Mouse (Mus musculus): ENCODE data around the gene Olfr549. TPM values are rescaled to one million over a fixed set of nuclear protein-coding genes. Genes with fewer than 3 reads are reported as not detected.
A peak's percentile ranks its signal among the peaks of the same experiment; 100 is the strongest.

The Olfr549 gene
- polyA plus RNA-seq, 1 experiment from 2014 or later, result not detected

- no peaks in the 10 kb centered on the region for H3K9me3 ChIP-seq (replicated peaks)
- no peak for ATAC-seq (replicated peaks; ENCODE audit: insufficient number of reproducible peaks, insufficient read depth, low FRiP score, low read depth)
- H3K36me3 ChIP-seq, result no peaks in the 10 kb centered on the region
- H3K9ac ChIP-seq, result no peak overlapping the region
- WGBS, result 62% methylated on average over 1 of the region's 1 CpGs
- no peaks in the 10 kb centered on the region for H3K27me3 ChIP-seq
- no peak overlapping the region for H3K27ac ChIP-seq
- H3K4me2 ChIP-seq, result no peak overlapping the region
- H3K4me3 ChIP-seq, result no peak overlapping the region
- H3K4me1 ChIP-seq (replicated peaks), result no peaks in the 10 kb centered on the region
Measured at GRCm38 (mm10) chr7:102529052-102529451, 20.6 kb upstream of the Olfr549 start.

- Histone ChIP-seq H3K9me3 (replicated peaks) (no peaks in the 10 kb centered on the region), H3K27ac (no peak within 1 kb of the TSS), H3K4me1 (replicated peaks) (no peaks in the 10 kb centered on the region), H3K9ac (no peak within 1 kb of the TSS), H3K4me2 (no peak within 1 kb of the TSS), H3K4me3 (no peak within 1 kb of the TSS), H3K27me3 (no peaks in the 10 kb centered on the region), H3K36me3 (no peaks in the 10 kb centered on the region)
- WGBS, result 63% methylated on average over 1 of the region's 1 CpGs
- ATAC-seq (replicated peaks; ENCODE audit: insufficient number of reproducible peaks, insufficient read depth, low FRiP score, low read depth), result no peak
Measured at GRCm38 (mm10) chr7:102534449-102534848, 15.2 kb upstream of the Olfr549 start, which contains the start of gene Olfr547. Olfr547 (plus strand) TSS chr7:102534749.

- Histone ChIP-seq H3K4me3 (no peak within 1 kb of the TSS), H3K27ac (no peak within 1 kb of the TSS), H3K27me3 (no peaks in the 10 kb centered on the region), H3K9me3 (replicated peaks) (no peaks in the 10 kb centered on the region), H3K36me3 (no peaks in the 10 kb centered on the region), H3K4me1 (replicated peaks) (no peaks in the 10 kb centered on the region), H3K4me2 (no peak within 1 kb of the TSS), H3K9ac (no peak within 1 kb of the TSS)
- WGBS, result 80% methylated on average over 2 of the region's 2 CpGs
- no peak for ATAC-seq (replicated peaks; ENCODE audit: insufficient number of reproducible peaks, insufficient read depth, low FRiP score, low read depth)
Measured at GRCm38 (mm10) chr7:102540596-102540995, 9.1 kb upstream of the Olfr549 start, which contains the start of gene Olfr548-ps1. Olfr548-ps1 (plus strand) TSS chr7:102540896.

- Histone ChIP-seq H3K27me3 (no peaks in the 10 kb centered on the region), H3K9me3 (replicated peaks) (no peaks in the 10 kb centered on the region), H3K4me2 (no peak overlapping the region), H3K36me3 (no peaks in the 10 kb centered on the region), H3K27ac (no peak overlapping the region), H3K4me1 (replicated peaks) (no peaks in the 10 kb centered on the region), H3K9ac (no peak overlapping the region), H3K4me3 (no peak overlapping the region)
- WGBS, result 43% methylated on average over 3 of the region's 3 CpGs
- no peak for ATAC-seq (replicated peaks; ENCODE audit: insufficient number of reproducible peaks, insufficient read depth, low FRiP score, low read depth)
Measured at GRCm38 (mm10) chr7:102541251-102541650, 8.4 kb upstream of the Olfr549 start.

- no peak for ATAC-seq (replicated peaks; ENCODE audit: insufficient number of reproducible peaks, insufficient read depth, low FRiP score, low read depth)
- no peaks in the 10 kb centered on the region for H3K27me3 ChIP-seq
- H3K27ac ChIP-seq, result no peak overlapping the region
- 70% methylated on average over 3 of the region's 3 CpGs for WGBS
- H3K36me3 ChIP-seq, result no peaks in the 10 kb centered on the region
- no peak overlapping the region for H3K4me2 ChIP-seq
- no peaks in the 10 kb centered on the region for H3K9me3 ChIP-seq (replicated peaks)
- no peak overlapping the region for H3K4me3 ChIP-seq
- H3K4me1 ChIP-seq (replicated peaks), result no peaks in the 10 kb centered on the region
- H3K9ac ChIP-seq, result no peak overlapping the region
Measured at GRCm38 (mm10) chr7:102553279-102553678, 3.6 kb downstream of the Olfr549 start.

- Histone ChIP-seq H3K27ac (peak within 1 kb of the TSS; percentile 6; the same call in 1 of the 2 replicates), H3K9ac (peak within 1 kb of the TSS; percentile 57), H3K4me3 (peak within 1 kb of the TSS; percentile 61), H3K36me3 (no peaks in the 10 kb centered on the region), H3K27me3 (no peaks in the 10 kb centered on the region), H3K9me3 (replicated peaks) (no peaks in the 10 kb centered on the region), H3K4me2 (peak within 1 kb of the TSS; percentile 74), H3K4me1 (replicated peaks) (peaks cover 12% of the 10 kb centered on the region)
- ATAC-seq (replicated peaks; ENCODE audit: insufficient number of reproducible peaks, insufficient read depth, low FRiP score, low read depth), result peak; percentile 93
- WGBS, result 24% methylated on average over 10 of the region's 10 CpGs
Measured at GRCm38 (mm10) chr7:102564999-102565997, 15.6 kb downstream of the Olfr549 start, which contains the start of gene Trim21. Trim21 (minus strand) TSS chr7:102565486.

- Histone ChIP-seq H3K27ac (no peak overlapping the region), H3K4me2 (no peak overlapping the region), H3K9me3 (replicated peaks) (no peaks in the 10 kb centered on the region), H3K4me1 (replicated peaks) (peaks cover 12% of the 10 kb centered on the region), H3K36me3 (no peaks in the 10 kb centered on the region), H3K4me3 (no peak overlapping the region), H3K27me3 (no peaks in the 10 kb centered on the region), H3K9ac (no peak overlapping the region)
- no peak for ATAC-seq (replicated peaks; ENCODE audit: insufficient number of reproducible peaks, insufficient read depth, low FRiP score, low read depth)
- WGBS, result 86% methylated on average over 4 of the region's 4 CpGs
Measured at GRCm38 (mm10) chr7:102566219-102566618, 16.5 kb downstream of the Olfr549 start.

- H3K36me3 ChIP-seq, result no peaks in the 10 kb centered on the region
Measured at GRCm38 (mm10) chr7:102571142-102571541, 21.5 kb downstream of the Olfr549 start, which contains the start of gene Olfr550. Olfr550 (plus strand) TSS chr7:102571442.

GRCm38 (mm10) chr7:102573174-102573830 lies 23.6 kb downstream of the Olfr549 start:
- 60% methylated on average over 3 of the region's 3 CpGs for WGBS
- ATAC-seq (replicated peaks; ENCODE audit: insufficient number of reproducible peaks, insufficient read depth, low FRiP score, low read depth), result no peak
- Histone ChIP-seq H3K27me3 (no peaks in the 10 kb centered on the region), H3K4me1 (replicated peaks) (no peaks in the 10 kb centered on the region), H3K4me2 (no peak overlapping the region), H3K9me3 (replicated peaks) (no peaks in the 10 kb centered on the region), H3K36me3 (no peaks in the 10 kb centered on the region), H3K9ac (no peak overlapping the region), H3K27ac (no peak overlapping the region), H3K4me3 (no peak overlapping the region)

More at GRCm38 (mm10) chr7:102571142-102571541, 21.5 kb downstream of the Olfr549 start, which contains the start of gene Olfr550:
- Histone ChIP-seq H3K9ac (no peak within 1 kb of the TSS), H3K4me3 (no peak within 1 kb of the TSS), H3K4me2 (no peak within 1 kb of the TSS), H3K9me3 (replicated peaks) (no peaks in the 10 kb centered on the region), H3K27ac (no peak within 1 kb of the TSS), H3K4me1 (replicated peaks) (no peaks in the 10 kb centered on the region), H3K27me3 (no peaks in the 10 kb centered on the region)
- ATAC-seq (replicated peaks; ENCODE audit: insufficient number of reproducible peaks, insufficient read depth, low FRiP score, low read depth), result no peak
- 83% methylated on average over 8 of the region's 8 CpGs for WGBS

- H3K36me3 ChIP-seq, result no peaks in the 10 kb centered on the region
- no peaks in the 10 kb centered on the region for H3K27me3 ChIP-seq
- no peak overlapping the region for H3K27ac ChIP-seq
- no peak overlapping the region for H3K9ac ChIP-seq
- no peak overlapping the region for H3K4me2 ChIP-seq
- no peak overlapping the region for H3K4me3 ChIP-seq
- ATAC-seq (replicated peaks; ENCODE audit: insufficient number of reproducible peaks, insufficient read depth, low FRiP score, low read depth), result no peak
- 59% methylated on average over 6 of the region's 6 CpGs for WGBS
- no peaks in the 10 kb centered on the region for H3K9me3 ChIP-seq (replicated peaks)
- no peaks in the 10 kb centered on the region for H3K4me1 ChIP-seq (replicated peaks)
Measured at GRCm38 (mm10) chr7:102575998-102576397, 26.3 kb downstream of the Olfr549 start.

GRCm38 (mm10) chr7:102591786-102592185 lies 42.1 kb downstream of the Olfr549 start, which contains the start of gene Olfr551:
Olfr551 (minus strand) TSS chr7:102591886.
- Histone ChIP-seq H3K4me1 (replicated peaks) (no peaks in the 10 kb centered on the region), H3K9me3 (replicated peaks) (no peaks in the 10 kb centered on the region), H3K4me3 (no peak within 1 kb of the TSS), H3K27ac (no peak within 1 kb of the TSS), H3K4me2 (no peak within 1 kb of the TSS), H3K9ac (no peak within 1 kb of the TSS), H3K27me3 (no peaks in the 10 kb centered on the region), H3K36me3 (no peaks in the 10 kb centered on the region)
- ATAC-seq (replicated peaks; ENCODE audit: insufficient number of reproducible peaks, insufficient read depth, low FRiP score, low read depth), result no peak
- 84% methylated on average over 3 of the region's 3 CpGs for WGBS
